Mouse (Mus musculus) MEL (cell line): ENCODE results near the gene Gm9. TPM values are rescaled to one million over a fixed set of nuclear protein-coding genes. Genes with fewer than 3 reads are reported as not detected.

Source experiments
- polyA plus RNA-seq, 2 experiments: library from polyadenylated mRNA; stranded (reverse) in 1 of 2; unstranded in 1 of 2; fragments of >175 nt in 1 of 2; fragments of >200 nt in 1 of 2; gene quantifications; 2 replicates each; pipeline versions ENCODE4 v1.2.1 to v1.2.4; 2012; ENCODE audit warnings: low replicate concordance in 2 of 2, low read depth in 1 of 2; ENCODE audit not compliant: insufficient read length in 2 of 2, insufficient read depth in 1 of 2, missing spikeins in 1 of 2
- total RNA-seq: library from RNA; depleted of rRNA; stranded (reverse); fragments of 300-350 nt; gene quantifications from 2 replicates; pipeline ENCODE4 v1.2.3, GENCODE M21; 2012; rRNA removed

Gene Gm9
- total and polyA plus RNA-seq, 3 experiments = not detected

Other genes with a start within 250 kb of the Gm9 start
- 16.5 and 23.4 TPM in 2 replicates for gene Sept6, start 219.2 kb downstream of the Gm9 start, total RNA-seq
- gene Sept6, start 219.2 kb downstream of the Gm9 start, polyA plus RNA-seq = 10 to 100 TPM in 1 of 2 experiments, not detected in 1; 37.8 TPM
- gene Sowahd, start 162.2 kb downstream of the Gm9 start, total RNA-seq = not detected in 2 replicates
- gene Sowahd, start 162.2 kb downstream of the Gm9 start, polyA plus RNA-seq = not detected
- gene Rpl39, start 125.6 kb downstream of the Gm9 start, total RNA-seq = 1,123 and 1,279 TPM in 2 replicates
- gene Rpl39, start 125.6 kb downstream of the Gm9 start, polyA plus RNA-seq = 1,000 to 10,000 TPM in 1 of 2 experiments, not detected in 1; 1,063 TPM
- 13.0 and 14.0 TPM in 2 replicates for gene Upf3b, start 100.7 kb downstream of the Gm9 start, total RNA-seq
- gene Upf3b, start 100.7 kb downstream of the Gm9 start, polyA plus RNA-seq = 10 to 100 TPM in 1 of 2 experiments, not detected in 1; 25.0 TPM
- gene Nkap, start 84.2 kb downstream of the Gm9 start, total RNA-seq = 9.1 and 10.5 TPM in 2 replicates
- 10 to 100 TPM in 1 of 2 experiments, not detected in 1; 14.5 TPM for gene Nkap, start 84.2 kb downstream of the Gm9 start, polyA plus RNA-seq
- gene Akap14, start 42.2 kb downstream of the Gm9 start, total RNA-seq = not detected in 2 replicates
- under 1 TPM in 1 of 2 experiments, not detected in 1; 0.08 TPM for gene Akap14, start 42.2 kb downstream of the Gm9 start, polyA plus RNA-seq
- gene Ndufa1, start 19.9 kb downstream of the Gm9 start, total RNA-seq = 322 and 341 TPM in 2 replicates
- 100 to 1,000 TPM in 1 of 2 experiments, not detected in 1; 245 TPM for gene Ndufa1, start 19.9 kb downstream of the Gm9 start, polyA plus RNA-seq
- gene Rnf113a1, start 19.8 kb downstream of the Gm9 start, total RNA-seq = 6.1 and 6.7 TPM in 2 replicates
- 1 to 10 TPM in 1 of 2 experiments, not detected in 1; 8.8 TPM for gene Rnf113a1, start 19.8 kb downstream of the Gm9 start, polyA plus RNA-seq
- gene Rhox1, start 11.2 kb upstream of the Gm9 start, total RNA-seq = not detected in 2 replicates
- not detected for gene Rhox1, start 11.2 kb upstream of the Gm9 start, polyA plus RNA-seq
- not detected in 2 replicates for gene Rhox2a, start 33.9 kb upstream of the Gm9 start, total RNA-seq
- not detected for gene Rhox2a, start 33.9 kb upstream of the Gm9 start, polyA plus RNA-seq
- gene Rhox3a, start 38.9 kb upstream of the Gm9 start, total RNA-seq = not detected in 2 replicates
- not detected for gene Rhox3a, start 38.9 kb upstream of the Gm9 start, polyA plus RNA-seq
- not detected in 2 replicates for gene Rhox4a, start 54.3 kb upstream of the Gm9 start, total RNA-seq
- gene Rhox4a, start 54.3 kb upstream of the Gm9 start, polyA plus RNA-seq = not detected
- not detected in 2 replicates for gene Rhox3a2, start 169.0 kb upstream of the Gm9 start, total RNA-seq
- gene Rhox3a2, start 169.0 kb upstream of the Gm9 start, polyA plus RNA-seq = not detected
- not detected in 2 replicates for gene Rhox4a2, start 179.8 kb upstream of the Gm9 start, total RNA-seq
- not detected for gene Rhox4a2, start 179.8 kb upstream of the Gm9 start, polyA plus RNA-seq
- gene Rhox2b, start 201.0 kb upstream of the Gm9 start, total RNA-seq = not detected in 2 replicates
- gene Rhox2b, start 201.0 kb upstream of the Gm9 start, polyA plus RNA-seq = not detected
- not detected in 2 replicates for gene Rhox4b, start 221.5 kb upstream of the Gm9 start, total RNA-seq
- not detected for gene Rhox4b, start 221.5 kb upstream of the Gm9 start, polyA plus RNA-seq
- not detected in 2 replicates for gene Rhox2c, start 242.6 kb upstream of the Gm9 start, total RNA-seq
- gene Rhox2c, start 242.6 kb upstream of the Gm9 start, polyA plus RNA-seq = not detected
- not detected in 2 replicates for gene Rhox3c, start 247.5 kb upstream of the Gm9 start, total RNA-seq
- gene Rhox3c, start 247.5 kb upstream of the Gm9 start, polyA plus RNA-seq = not detected